Mouse (Mus musculus): Measurements from ENCODE around the gene Olfr1395. TPM values are rescaled to one million over a fixed set of nuclear protein-coding genes. Genes with fewer than 3 reads are reported as not detected.

Gene Olfr1395
- polyA plus RNA-seq (2016; fragmentation: Nextera tagmentation; extraction: Ambion mirVana): not detected in 2 replicates

DNA sequence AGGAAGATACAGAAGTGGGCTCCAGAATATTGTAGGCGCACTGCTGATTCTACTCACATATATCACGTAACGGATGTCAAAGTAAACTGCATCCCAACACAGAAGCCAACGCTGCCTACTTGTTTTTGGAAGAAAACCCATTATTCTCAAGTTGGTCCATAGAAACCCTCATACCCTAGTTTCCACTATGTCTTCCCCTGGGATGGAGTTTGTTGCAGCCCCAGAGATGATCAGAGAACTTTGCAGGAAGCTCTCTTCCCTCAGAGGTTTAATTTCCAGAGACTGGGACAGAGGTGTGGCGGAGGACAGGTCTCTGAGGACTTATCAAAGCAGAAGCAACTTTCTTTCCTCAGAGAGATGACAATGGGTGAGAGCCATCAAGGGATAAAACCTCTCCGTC lies at the start of gene Olfr1395:
Gene Olfr1395 (plus strand): TSS at position 301 of the 400 bp plus-strand sequence.
- Histone ChIP-seq H3K4me1 (no peaks in the 10 kb centered on the region), H3K27me3 (replicated peaks) (no peaks in the 10 kb centered on the region), H3K27ac (no peak within 1 kb of the TSS), H3K36me3 (no peaks in the 10 kb centered on the region), H3K4me2 (replicated peaks) (no peak within 1 kb of the TSS), H3K9ac (no peak within 1 kb of the TSS), H3K9me3 (no peaks in the 10 kb centered on the region), H3K4me3 (no peak within 1 kb of the TSS)
- ATAC-seq (ENCODE audit: low FRiP score, low read depth): no peak
- WGBS: 91% methylated on average over 6 of the region's 6 CpGs

DNA sequence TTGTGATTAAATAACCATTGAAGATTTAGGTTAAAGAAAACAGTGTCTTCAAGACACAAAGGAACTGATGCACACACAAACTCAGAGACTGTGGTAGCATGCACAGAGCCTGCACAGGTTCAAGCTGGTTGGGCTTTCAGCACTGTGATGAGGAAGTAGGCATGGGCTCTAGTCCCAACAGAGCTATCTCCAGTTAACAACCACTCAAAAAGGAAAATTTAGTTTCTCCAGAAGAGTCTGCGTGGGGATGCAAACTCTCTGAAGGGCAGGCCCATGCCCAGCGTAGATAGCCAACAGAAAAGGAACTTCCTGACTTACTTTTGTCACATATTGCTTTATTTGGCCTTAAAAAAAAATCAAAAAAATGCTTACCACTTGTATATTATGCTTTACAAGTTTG lies 49.3 kb upstream of the Olfr1395 start:
- H3K27me3 ChIP-seq (replicated peaks): 0 out of 2 replicates have a peak, but pooled peaks cover 3% of the 10 kb centered on the region
- H3K27ac ChIP-seq: no peak overlapping the region
- H3K9me3 ChIP-seq: no peaks in the 10 kb centered on the region
- no peaks in the 10 kb centered on the region for H3K4me1 ChIP-seq
- H3K4me2 ChIP-seq (replicated peaks): no peak overlapping the region
- 98% methylated on average over 2 of the region's 2 CpGs for WGBS
- H3K4me3 ChIP-seq: no peak overlapping the region
- ATAC-seq (ENCODE audit: low FRiP score, low read depth): no peak
- no peaks in the 10 kb centered on the region for H3K36me3 ChIP-seq
- H3K9ac ChIP-seq: no peak overlapping the region

DNA sequence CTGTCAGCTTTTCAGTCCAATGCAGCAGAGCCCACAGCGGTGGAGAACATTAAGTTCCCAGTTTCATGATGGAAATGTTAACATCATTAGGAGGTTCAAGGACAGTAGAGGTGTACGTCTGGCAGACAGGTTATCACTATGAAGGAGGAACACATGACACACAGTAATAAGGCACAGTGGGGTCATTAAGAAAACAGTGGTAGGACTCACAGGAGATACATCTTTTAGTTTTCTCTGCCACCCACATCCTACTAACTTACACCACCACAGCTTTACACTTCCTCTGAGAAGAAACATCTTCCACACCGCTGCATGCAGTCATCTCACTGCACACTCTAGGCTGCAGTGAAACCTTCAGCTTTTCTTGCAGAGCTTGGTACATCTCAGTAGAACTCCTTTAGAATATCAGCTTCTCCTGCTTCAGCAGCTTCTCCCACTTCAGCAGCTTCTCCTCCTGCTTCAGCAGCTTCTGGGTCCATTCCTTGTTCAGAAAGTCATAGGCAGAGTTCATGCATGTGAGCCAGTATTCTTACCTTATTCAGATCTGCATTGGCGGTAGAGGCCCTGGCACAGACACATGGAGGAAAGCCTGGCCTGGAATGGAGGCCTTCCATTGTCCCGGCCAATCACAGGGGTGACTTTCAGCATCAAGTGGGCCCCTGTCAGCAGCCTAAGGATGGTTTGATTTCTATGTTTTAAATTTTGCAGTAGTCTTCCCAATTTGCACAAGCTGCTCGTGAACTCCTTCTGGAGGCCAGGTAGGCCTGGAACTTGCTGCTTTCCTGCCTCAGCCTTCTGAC lies 48.0 kb upstream of the Olfr1395 start:
- H3K36me3 ChIP-seq: no peaks in the 10 kb centered on the region
- no peak for ATAC-seq (ENCODE audit: low FRiP score, low read depth)
- no peak overlapping the region for H3K27ac ChIP-seq
- H3K27me3 ChIP-seq (replicated peaks): no peaks in the 10 kb centered on the region
- no peaks in the 10 kb centered on the region for H3K9me3 ChIP-seq
- no peak overlapping the region for H3K9ac ChIP-seq
- no peak overlapping the region for H3K4me3 ChIP-seq
- no peak overlapping the region for H3K4me2 ChIP-seq (replicated peaks)
- 92% methylated on average over 6 of the region's 6 CpGs for whole genome bisulfite sequencing
- no peaks in the 10 kb centered on the region for H3K4me1 ChIP-seq

DNA sequence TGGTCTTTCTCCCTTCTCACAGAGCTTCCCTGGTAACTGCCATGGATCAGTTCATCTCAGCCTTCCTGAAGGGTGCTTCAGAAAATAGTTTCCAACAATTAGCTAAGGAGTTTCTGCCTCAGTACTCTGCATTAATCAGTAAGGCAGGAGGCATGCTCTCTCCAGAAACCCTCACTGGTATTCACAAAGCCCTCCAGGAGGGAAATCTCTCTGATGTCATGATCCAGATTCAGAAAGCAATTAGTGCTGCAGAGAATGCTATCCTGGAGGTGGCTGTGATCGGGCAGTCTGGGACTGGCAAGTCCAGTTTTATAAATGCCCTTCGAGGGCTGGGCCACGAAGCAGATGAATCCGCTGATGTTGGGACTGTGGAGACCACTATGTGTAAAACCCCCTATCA lies 46.7 kb upstream of the Olfr1395 start:
- WGBS: 90% methylated on average over 4 of the region's 4 CpGs
- no peak for ATAC-seq (ENCODE audit: low FRiP score, low read depth)

DNA sequence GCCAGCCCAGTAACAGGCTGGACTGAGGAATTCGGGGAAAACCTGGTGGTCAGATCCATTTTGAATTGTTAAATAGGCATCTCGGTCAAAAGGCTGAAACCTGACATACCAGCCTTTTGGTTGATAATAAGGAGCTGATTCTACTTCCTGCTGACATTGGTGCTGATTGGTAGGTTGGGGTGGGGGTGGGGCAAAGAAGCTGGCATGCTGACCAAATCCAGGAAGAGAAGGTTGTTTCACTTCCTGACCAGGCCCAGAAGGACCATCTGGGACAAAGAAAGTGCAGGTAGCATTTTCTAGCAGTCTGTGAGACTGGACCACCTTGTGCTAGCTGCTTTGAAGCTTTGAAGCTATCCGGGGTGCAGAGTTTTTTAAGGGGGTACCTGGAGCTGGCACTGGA lies 41.7 kb upstream of the Olfr1395 start:
- Histone ChIP-seq H3K4me1 (no peaks in the 10 kb centered on the region), H3K9me3 (no peaks in the 10 kb centered on the region), H3K36me3 (no peaks in the 10 kb centered on the region), H3K9ac (no peak overlapping the region), H3K27ac (no peak overlapping the region), H3K27me3 (replicated peaks) (no peaks in the 10 kb centered on the region), H3K4me2 (replicated peaks) (no peak overlapping the region), H3K4me3 (no peak overlapping the region)
- no peak for ATAC-seq (ENCODE audit: low FRiP score, low read depth)
- 84% methylated on average over 3 of the region's 3 CpGs for WGBS

More for the DNA sequence above, 46.7 kb upstream of the Olfr1395 start:
- Histone ChIP-seq H3K9me3 (no peaks in the 10 kb centered on the region), H3K36me3 (no peaks in the 10 kb centered on the region), H3K27me3 (replicated peaks) (no peaks in the 10 kb centered on the region), H3K9ac (no peak overlapping the region), H3K4me3 (no peak overlapping the region), H3K4me2 (replicated peaks) (no peak overlapping the region), H3K27ac (no peak overlapping the region), H3K4me1 (no peaks in the 10 kb centered on the region)

DNA sequence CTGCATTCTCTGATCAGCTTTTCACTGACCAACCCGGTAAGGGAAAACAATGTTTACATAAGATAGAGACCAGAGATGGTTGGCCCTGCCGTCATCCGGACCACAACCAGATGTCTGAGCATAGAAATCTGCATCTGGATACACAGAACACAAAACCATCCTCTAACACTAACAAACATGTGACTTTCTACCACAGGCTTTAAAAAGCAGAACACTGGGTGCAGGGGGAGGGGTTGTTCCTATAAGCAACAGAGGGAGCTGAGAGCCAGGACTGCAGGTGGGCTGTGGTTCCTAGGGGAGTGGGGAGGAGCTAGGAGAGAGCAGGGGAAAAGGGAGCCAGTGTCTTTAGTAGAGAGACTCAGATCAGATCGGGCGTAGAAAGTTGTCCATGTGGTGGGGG lies 40.6 kb upstream of the Olfr1395 start:
- Histone ChIP-seq H3K4me1 (no peaks in the 10 kb centered on the region), H3K27me3 (replicated peaks) (no peaks in the 10 kb centered on the region), H3K4me2 (replicated peaks) (no peak overlapping the region), H3K9me3 (no peaks in the 10 kb centered on the region), H3K4me3 (no peak overlapping the region), H3K27ac (no peak overlapping the region), H3K36me3 (no peaks in the 10 kb centered on the region), H3K9ac (no peak overlapping the region)
- ATAC-seq (ENCODE audit: low FRiP score, low read depth): no peak
- 69% methylated on average over 5 of the region's 5 CpGs for WGBS

DNA sequence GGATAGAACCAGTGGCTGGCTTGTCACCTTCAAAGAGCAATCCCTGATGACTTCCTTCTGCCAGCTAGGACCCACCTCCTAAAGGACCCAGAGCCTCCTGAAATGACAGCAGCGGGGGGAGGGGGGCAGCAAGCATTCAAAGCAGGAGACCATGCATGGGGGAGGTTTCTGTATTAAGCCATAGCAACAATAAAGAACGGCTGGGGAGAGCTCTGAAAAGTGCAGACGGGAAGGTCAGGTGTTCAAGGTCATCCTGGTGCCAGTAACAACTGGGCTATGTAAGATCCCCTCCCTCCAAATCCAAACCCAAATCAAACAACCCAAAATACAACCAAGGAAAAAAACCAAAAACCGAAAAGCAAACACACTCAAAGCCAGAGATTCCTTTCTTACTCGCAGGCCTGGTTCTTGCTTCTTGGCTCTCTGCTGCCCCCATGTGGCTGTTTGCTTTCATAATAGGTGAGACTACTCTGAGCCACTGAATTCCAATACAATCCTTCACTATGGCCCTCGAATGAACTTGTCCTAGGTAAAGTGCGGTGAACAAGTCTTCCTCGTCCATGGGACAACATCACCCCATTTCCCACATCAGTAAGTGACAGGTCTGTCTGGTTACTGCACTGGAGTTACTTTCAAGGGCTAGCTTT lies 38.9 kb upstream of the Olfr1395 start:
- Histone ChIP-seq H3K27ac (no peak overlapping the region), H3K9me3 (no peaks in the 10 kb centered on the region), H3K4me3 (no peak overlapping the region), H3K36me3 (no peaks in the 10 kb centered on the region), H3K4me1 (no peaks in the 10 kb centered on the region), H3K4me2 (replicated peaks) (no peak overlapping the region), H3K9ac (no peak overlapping the region), H3K27me3 (replicated peaks) (no peaks in the 10 kb centered on the region)
- 18% methylated on average over 8 of the region's 8 CpGs for WGBS
- peak; percentile 72 for ATAC-seq (ENCODE audit: low FRiP score, low read depth)

DNA sequence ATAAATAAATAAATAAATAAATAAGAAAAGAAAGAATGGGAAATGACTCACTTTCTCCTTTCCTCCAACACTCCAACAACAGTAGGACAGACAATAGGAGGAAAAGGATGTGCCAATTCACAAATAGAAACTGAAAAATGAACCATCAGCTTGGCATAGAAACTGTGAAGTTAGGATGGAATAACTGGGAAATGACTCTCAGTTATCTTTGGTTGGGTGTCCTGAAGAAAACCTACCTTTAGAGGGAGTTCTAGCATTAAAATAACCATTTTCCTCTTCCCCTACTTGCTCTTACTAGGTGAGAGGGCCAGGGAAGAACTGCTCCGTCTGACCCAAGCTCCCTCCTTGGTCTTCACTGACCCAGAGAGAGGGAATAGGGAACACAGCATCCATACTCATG lies 36.3 kb upstream of the Olfr1395 start:
- Histone ChIP-seq H3K27me3 (replicated peaks) (no peaks in the 10 kb centered on the region), H3K4me2 (replicated peaks) (no peak overlapping the region), H3K9ac (no peak overlapping the region), H3K4me1 (no peaks in the 10 kb centered on the region), H3K36me3 (no peaks in the 10 kb centered on the region), H3K9me3 (no peaks in the 10 kb centered on the region), H3K27ac (no peak overlapping the region), H3K4me3 (no peak overlapping the region)
- WGBS: 62% methylated on average over 1 of the region's 1 CpGs
- no peak for ATAC-seq (ENCODE audit: low FRiP score, low read depth)

DNA sequence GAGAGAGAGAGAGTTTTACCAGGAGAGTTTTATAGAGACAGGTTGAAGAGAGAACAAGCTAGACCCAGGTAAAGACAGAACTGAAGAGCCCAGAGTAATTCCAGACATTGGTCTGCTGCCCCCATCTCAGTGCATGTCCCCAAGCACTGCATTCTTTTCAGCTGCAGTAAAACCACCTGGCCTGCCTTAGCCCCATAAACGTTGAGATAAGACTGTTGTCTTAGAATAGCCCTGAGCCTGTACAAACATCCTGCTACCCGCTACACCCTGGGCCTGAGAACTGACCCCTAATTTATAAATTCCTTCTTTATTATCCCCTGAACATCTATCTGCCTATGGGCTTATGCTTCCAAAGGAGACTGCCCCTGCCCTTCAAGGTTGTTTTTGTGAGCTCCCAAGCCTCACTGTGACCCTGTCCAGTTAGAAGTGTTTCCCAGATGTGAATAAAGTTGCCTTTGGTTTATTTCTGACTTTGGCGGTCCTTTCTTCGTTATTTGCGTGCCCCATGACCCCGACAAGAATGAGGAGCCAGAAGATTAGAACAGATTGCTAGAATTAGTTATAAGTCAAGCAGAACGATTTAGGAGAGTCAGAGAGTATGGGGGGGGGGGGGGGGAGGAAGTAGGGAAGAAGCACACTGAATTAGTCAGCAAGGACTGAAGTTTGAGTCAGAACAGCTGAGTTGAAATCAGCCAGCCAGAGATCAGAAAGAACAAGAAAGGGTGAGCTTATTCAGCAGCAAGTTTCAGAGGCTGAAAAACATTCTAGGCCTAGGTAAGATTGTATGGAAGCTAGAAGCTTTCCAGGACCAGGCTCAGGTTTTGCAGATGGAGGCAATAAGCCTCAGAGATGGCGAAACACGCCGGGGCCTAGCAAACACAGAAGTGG lies 34.2 kb upstream of the Olfr1395 start:
- Histone ChIP-seq H3K27me3 (replicated peaks) (no peaks in the 10 kb centered on the region), H3K4me3 (no peak overlapping the region), H3K4me1 (no peaks in the 10 kb centered on the region), H3K9ac (no peak overlapping the region), H3K36me3 (no peaks in the 10 kb centered on the region), H3K9me3 (no peaks in the 10 kb centered on the region), H3K4me2 (replicated peaks) (no peak overlapping the region), H3K27ac (no peak overlapping the region)
- 71% methylated on average over 10 of the region's 10 CpGs for WGBS
- no peak for ATAC-seq (ENCODE audit: low FRiP score, low read depth)

DNA sequence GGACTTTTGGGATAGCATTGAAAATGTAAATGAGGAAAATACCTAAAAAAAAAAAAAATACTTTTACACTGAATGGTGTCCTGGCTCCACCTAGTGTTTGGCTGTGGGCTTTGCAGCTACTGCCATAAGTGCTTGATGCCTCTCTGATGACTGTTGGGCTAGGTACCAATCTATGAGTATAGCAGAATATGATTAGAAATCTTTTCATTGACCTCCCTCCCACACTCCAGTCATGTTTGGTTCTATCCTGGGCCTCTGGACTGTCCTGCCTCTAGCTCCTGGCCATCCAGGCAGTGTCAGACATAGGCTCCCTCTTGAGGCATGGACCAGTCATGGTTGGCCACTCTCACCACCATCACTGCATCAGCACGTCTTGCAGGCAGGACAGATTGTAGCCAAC lies 33.2 kb upstream of the Olfr1395 start:
- H3K9ac ChIP-seq: no peak overlapping the region
- H3K36me3 ChIP-seq: no peaks in the 10 kb centered on the region
- WGBS: 48% methylated on average over 1 of the region's 1 CpGs
- no peaks in the 10 kb centered on the region for H3K27me3 ChIP-seq (replicated peaks)
- ATAC-seq (ENCODE audit: low FRiP score, low read depth): no peak
- H3K9me3 ChIP-seq: no peaks in the 10 kb centered on the region
- H3K4me1 ChIP-seq: no peaks in the 10 kb centered on the region
- no peak overlapping the region for H3K27ac ChIP-seq
- H3K4me2 ChIP-seq (replicated peaks): no peak overlapping the region
- no peak overlapping the region for H3K4me3 ChIP-seq

DNA sequence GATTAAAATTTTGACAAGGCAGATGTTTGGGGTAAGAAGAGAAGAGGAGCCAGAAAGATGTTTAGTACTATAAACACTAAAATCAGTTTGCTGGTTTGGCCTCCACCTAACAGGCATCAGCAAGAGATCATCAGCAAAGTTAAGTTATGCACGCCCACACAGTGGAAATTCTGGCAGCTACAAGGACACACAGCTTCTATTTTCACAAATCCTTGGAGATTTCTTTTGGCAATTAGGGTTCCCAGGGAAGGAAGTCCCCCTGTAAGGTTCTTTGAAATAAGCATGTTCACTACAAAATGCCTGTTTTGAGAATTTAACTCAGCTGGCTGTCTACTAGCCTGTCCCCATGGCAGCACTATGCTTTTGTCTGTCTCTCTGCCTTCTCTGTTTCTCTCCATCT lies 31.1 kb upstream of the Olfr1395 start:
- H3K27ac ChIP-seq: no peak overlapping the region
- H3K4me3 ChIP-seq: no peak overlapping the region
- no peak overlapping the region for H3K4me2 ChIP-seq (replicated peaks)
- H3K27me3 ChIP-seq (replicated peaks): no peaks in the 10 kb centered on the region
- no peaks in the 10 kb centered on the region for H3K36me3 ChIP-seq
- no peak overlapping the region for H3K9ac ChIP-seq
- H3K4me1 ChIP-seq: no peaks in the 10 kb centered on the region
- 72% methylated on average over 1 of the region's 1 CpGs for WGBS
- ATAC-seq (ENCODE audit: low FRiP score, low read depth): no peak
- H3K9me3 ChIP-seq: no peaks in the 10 kb centered on the region

DNA sequence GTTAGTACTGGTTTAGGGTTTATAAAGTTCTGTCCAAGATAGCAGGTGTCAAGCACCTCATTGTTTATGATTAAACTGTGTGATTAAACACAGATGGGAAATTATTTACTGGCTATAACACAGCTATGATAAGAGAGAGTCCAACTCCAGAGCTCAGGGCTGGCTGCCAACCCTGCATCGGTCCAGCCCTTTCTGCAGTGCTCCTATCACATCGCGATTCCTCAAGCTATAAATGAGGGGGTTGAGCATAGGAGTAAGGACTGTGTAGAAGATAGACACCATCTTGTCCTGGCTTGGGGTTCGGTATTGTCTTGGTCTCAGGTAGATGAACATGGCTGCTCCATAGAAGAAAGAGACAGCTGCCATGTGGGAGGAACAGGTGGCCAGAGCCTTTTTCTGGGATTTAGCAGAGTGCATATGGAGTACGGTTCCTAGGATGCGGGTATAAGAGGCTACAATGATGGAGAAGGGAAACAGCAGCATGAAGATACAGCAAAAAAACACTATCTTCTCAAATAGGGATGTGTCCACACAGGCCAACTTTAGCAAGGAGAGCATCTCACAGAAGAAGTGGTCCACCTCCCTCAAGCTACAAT lies 29.4 kb upstream of the Olfr1395 start:
- no peak overlapping the region for H3K4me2 ChIP-seq (replicated peaks)
- H3K9ac ChIP-seq: no peak overlapping the region
- no peak for ATAC-seq (ENCODE audit: low FRiP score, low read depth)
- no peak overlapping the region for H3K27ac ChIP-seq
- 92% methylated on average over 6 of the region's 6 CpGs for WGBS
- H3K36me3 ChIP-seq: no peaks in the 10 kb centered on the region
- H3K9me3 ChIP-seq: no peaks in the 10 kb centered on the region
- no peaks in the 10 kb centered on the region for H3K4me1 ChIP-seq
- H3K4me3 ChIP-seq: no peak overlapping the region
- H3K27me3 ChIP-seq (replicated peaks): no peaks in the 10 kb centered on the region
